Mouse (Mus musculus) CH12.LX (cell line): Measurements from ENCODE around the gene Rsph6a.
A peak's percentile ranks its signal among the peaks of the same experiment; 100 is the strongest.

Source experiments
- CHD2 ChIP-seq: IDR thresholded peaks from 2 replicates; pipeline ENCODE4 v1.6.1; 2011; ENCODE audit warnings: low read length, improper control_type of control experiment
- EP300 ChIP-seq: IDR thresholded peaks from 2 replicates; pipeline ENCODE4 v1.6.1; 2011; ENCODE audit warnings: low read length, improper control_type of control experiment
- MXI1 ChIP-seq: IDR thresholded peaks from 2 replicates; pipeline ENCODE4 v1.6.1; 2011; ENCODE audit warnings: mild to moderate bottlenecking, low read depth, low read length, improper control_type of control experiment
- MYC ChIP-seq: IDR thresholded peaks from 2 replicates; pipeline ENCODE4 v1.6.1; 2011; ENCODE audit warnings: low read depth, mild to moderate bottlenecking, improper control_type of control experiment, low read length
- SIN3A ChIP-seq: IDR thresholded peaks from 2 replicates; pipeline ENCODE4 v1.6.1; 2012; ENCODE audit warnings: low read length, improper control_type of control experiment, inconsistent platforms
- USF1 ChIP-seq: IDR thresholded peaks from 2 replicates; pipeline ENCODE4 v1.6.1; 2014; ENCODE audit warnings: low read depth, mild to moderate bottlenecking, inconsistent platforms, low read length, improper control_type of control experiment
- ZNF384 ChIP-seq: IDR thresholded peaks from 2 replicates; pipeline ENCODE4 v1.6.1; 2012; ENCODE audit warnings: low read depth, low read length, improper control_type of control experiment, inconsistent platforms

GRCm38 (mm10) chr7:19068707-19069106 is 14.2 kb downstream of the Rsph6a start:
- TF ChIP-seq ZNF384 = peak; percentile 67
- TF ChIP-seq EP300 = no peak
- TF ChIP-seq SIN3A = 0 out of 2 replicates have a peak, but pooled peaks have one; percentile 36
- no peak for TF ChIP-seq CHD2
- no peak for TF ChIP-seq MYC
- TF ChIP-seq MXI1 = no peak
- no peak for TF ChIP-seq USF1
